Mouse (Mus musculus): ENCODE data around the gene Naaa. TPM values are rescaled to one million over a fixed set of nuclear protein-coding genes. Genes with fewer than 3 reads are reported as not detected.

Naaa gene
- polyA plus RNA-seq, 1 experiment from 2014 or later = 8.8 TPM

DNA sequence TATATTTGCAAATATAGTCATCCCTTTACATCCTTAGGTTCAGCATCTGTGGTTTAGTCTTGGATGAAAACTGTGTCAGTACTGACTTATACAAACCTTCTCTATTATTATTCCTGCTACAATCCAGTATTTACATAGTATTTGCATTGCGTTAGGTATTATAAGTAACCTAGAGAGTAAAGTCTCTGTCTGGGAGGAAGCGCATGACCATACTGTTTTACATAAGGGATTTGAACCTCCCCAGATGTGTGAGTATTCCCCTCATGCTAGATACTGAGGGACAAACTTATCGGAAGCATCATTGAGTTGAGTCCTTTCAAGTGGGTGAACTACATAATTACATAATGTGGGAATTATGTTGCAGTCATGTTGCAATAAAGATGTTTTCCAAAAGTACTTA lies 48.5 kb downstream of the Naaa start:
- Histone ChIP-seq H3K9ac (ENCODE audit: low read length) (no peak overlapping the region), H3K27me3 (replicated peaks; ENCODE audit: control insufficient read depth, insufficient read depth, low read length) (no peaks in the 10 kb centered on the region), H3K36me3 (ENCODE audit: control insufficient read depth, insufficient read depth, low read length) (no peaks in the 10 kb centered on the region), H3K4me1 (ENCODE audit: control insufficient read depth, insufficient read depth, low read length) (no peaks in the 10 kb centered on the region), H3K4me3 (ENCODE audit: low read depth, low read length) (no peak overlapping the region), H3K9me3 (replicated peaks; ENCODE audit: control insufficient read depth, low read length) (no peaks in the 10 kb centered on the region), H3K27ac (ENCODE audit: low read depth, low read length) (no peak overlapping the region), H3K4me2 (ENCODE audit: low read length) (no peak overlapping the region)
- ATAC-seq (no peak), DNase-seq (ENCODE audit: low spot score) (no peak)
- WGBS = 96% methylated on average over 3 of the region's 3 CpGs

DNA sequence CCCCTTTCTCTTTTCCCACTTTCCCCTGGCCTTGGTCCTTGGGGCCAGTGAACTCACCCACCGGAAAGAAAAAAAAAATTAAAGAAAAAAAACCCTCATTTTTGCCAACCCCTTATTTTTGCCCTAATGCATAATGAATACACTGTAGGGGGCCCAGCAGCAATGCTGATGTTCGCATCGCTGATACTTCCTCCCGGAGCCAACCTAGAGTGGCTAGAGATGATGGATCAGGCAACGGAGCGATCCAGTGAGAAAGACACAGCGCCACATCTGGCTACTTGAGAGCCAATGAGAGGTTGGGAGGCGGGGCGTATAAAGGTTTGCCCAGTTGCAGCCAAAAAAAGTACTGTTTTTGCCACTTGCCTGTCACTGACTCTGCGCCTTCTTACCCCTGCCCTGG lies 49.2 kb downstream of the Naaa start:
- no peaks in the 10 kb centered on the region for H3K9me3 ChIP-seq (replicated peaks; ENCODE audit: control insufficient read depth, low read length)
- H3K4me1 ChIP-seq (ENCODE audit: control insufficient read depth, insufficient read depth, low read length) = no peaks in the 10 kb centered on the region
- H3K27ac ChIP-seq (ENCODE audit: low read depth, low read length) = no peak overlapping the region
- H3K36me3 ChIP-seq (ENCODE audit: control insufficient read depth, insufficient read depth, low read length) = no peaks in the 10 kb centered on the region
- H3K4me3 ChIP-seq (ENCODE audit: low read depth, low read length) = no peak overlapping the region
- DNase-seq (ENCODE audit: low spot score) (no peak), ATAC-seq (no peak)
- no peak overlapping the region for H3K4me2 ChIP-seq (ENCODE audit: low read length)
- H3K27me3 ChIP-seq (replicated peaks; ENCODE audit: control insufficient read depth, insufficient read depth, low read length) = no peaks in the 10 kb centered on the region
- H3K9ac ChIP-seq (ENCODE audit: low read length) = no peak overlapping the region
- 29% methylated on average over 10 of the region's 10 CpGs for WGBS

- no peak for ATAC-seq
- no peaks in the 10 kb centered on the region for H3K27me3 ChIP-seq (replicated peaks; ENCODE audit: control insufficient read depth, insufficient read depth, low read length)
- DNase-seq (ENCODE audit: low spot score) = no peak
- H3K36me3 ChIP-seq (ENCODE audit: control insufficient read depth, insufficient read depth, low read length) = no peaks in the 10 kb centered on the region
- WGBS = 91% methylated on average over 7 of the region's 7 CpGs
- no peak overlapping the region for H3K27ac ChIP-seq (ENCODE audit: low read depth, low read length)
- H3K4me2 ChIP-seq (ENCODE audit: low read length) = no peak overlapping the region
- no peaks in the 10 kb centered on the region for H3K4me1 ChIP-seq (ENCODE audit: control insufficient read depth, insufficient read depth, low read length)
- no peak overlapping the region for H3K9ac ChIP-seq (ENCODE audit: low read length)
- H3K9me3 ChIP-seq (replicated peaks; ENCODE audit: control insufficient read depth, low read length) = no peaks in the 10 kb centered on the region
- H3K4me3 ChIP-seq (ENCODE audit: low read depth, low read length) = no peak overlapping the region
These were observed 50.2 kb downstream of the Naaa start for GRCm38 (mm10) chr5:92227782-92228181.

DNA sequence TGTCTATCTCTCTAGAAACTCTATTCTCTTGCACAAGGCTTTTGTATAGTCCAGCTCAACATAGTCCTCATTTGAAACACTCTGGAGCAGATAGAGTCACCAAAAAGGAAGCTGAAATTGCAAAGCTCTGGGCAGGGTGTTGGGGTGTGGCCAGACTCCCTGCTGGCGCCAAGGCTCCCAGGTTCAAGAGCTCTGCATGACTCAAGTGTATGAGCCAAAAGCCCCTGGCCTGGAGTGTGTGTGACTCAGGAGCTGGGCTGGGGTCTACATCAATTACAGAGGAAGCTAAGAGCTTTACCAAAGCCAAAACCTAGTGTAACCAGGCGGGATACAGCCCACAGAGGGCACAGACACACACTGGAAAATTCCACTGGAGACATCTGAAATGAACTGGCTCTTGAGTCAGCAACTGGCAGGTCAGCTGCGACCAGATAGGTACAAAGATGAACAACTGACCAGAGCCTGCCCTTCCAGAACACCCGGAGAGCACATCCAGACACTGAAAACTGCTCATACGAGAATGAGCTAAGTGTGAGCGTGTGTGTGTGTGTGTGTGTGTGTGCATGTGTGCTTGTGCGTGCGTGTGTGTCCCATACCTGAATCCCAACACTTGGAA lies 57.6 kb downstream of the Naaa start:
- H3K27ac ChIP-seq (ENCODE audit: low read depth, low read length) = no peak overlapping the region
- H3K27me3 ChIP-seq (replicated peaks; ENCODE audit: control insufficient read depth, insufficient read depth, low read length) = no peaks in the 10 kb centered on the region
- H3K36me3 ChIP-seq (ENCODE audit: control insufficient read depth, insufficient read depth, low read length) = no peaks in the 10 kb centered on the region
- no peak for ATAC-seq
- no peak overlapping the region for H3K4me3 ChIP-seq (ENCODE audit: low read depth, low read length)
- H3K4me2 ChIP-seq (ENCODE audit: low read length) = no peak overlapping the region
- DNase-seq (ENCODE audit: low spot score) = no peak
- no peaks in the 10 kb centered on the region for H3K9me3 ChIP-seq (replicated peaks; ENCODE audit: control insufficient read depth, low read length)
- H3K9ac ChIP-seq (ENCODE audit: low read length) = no peak overlapping the region
- H3K4me1 ChIP-seq (ENCODE audit: control insufficient read depth, insufficient read depth, low read length) = peaks cover 3% of the 10 kb centered on the region; the same call in 1 of the 2 replicates
- 92% methylated on average over 8 of the region's 8 CpGs for WGBS

GRCm38 (mm10) chr5:92219826-92220225 lies 58.1 kb downstream of the Naaa start:
- no peak for DNase-seq (ENCODE audit: low spot score)
- no peak overlapping the region for H3K27ac ChIP-seq (ENCODE audit: low read depth, low read length)

DNA sequence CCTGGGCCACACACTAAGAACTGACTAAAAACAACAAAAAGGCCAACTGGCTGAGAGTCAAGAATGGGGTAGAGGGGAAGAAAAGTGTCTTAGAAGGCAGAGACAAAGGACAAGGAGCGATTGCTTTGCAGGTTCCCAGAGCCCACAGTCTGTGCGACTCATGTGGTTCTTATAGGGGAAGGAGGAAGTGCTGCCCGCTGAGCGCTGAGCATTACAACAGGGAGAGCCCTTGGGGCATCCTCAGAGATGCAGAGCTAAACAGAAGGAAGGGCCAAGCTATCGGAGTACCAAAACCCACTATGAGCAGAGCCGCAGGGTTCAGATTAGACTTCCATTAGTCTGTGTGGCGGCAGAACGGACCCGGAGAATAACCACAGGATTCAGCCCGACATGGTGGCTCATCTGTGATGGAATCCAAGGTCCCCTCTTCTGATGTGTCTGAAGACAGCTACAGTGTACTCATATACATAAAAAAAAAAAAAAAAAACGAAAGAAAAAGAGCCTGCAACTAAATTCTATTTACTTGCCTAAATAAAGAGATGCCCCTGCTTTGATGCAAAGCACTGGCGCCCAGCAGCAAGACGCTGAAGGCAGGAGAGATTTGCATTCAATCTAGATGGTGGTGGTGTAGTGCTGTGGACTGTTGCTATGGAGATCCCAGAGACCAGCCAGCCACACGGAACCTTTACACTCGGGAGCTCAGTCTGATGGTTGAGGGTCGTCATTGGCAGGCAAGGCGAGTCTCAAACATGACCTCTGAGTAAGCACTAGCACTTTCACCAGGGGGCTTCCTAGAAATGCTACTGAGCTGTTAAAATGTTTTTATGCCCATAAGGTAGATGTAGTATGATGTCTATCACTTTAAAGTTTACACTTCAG lies 58.8 kb downstream of the Naaa start:
- Histone ChIP-seq H3K4me1 (ENCODE audit: control insufficient read depth, insufficient read depth, low read length) (peaks cover 3% of the 10 kb centered on the region; the same call in 1 of the 2 replicates), H3K27me3 (replicated peaks; ENCODE audit: control insufficient read depth, insufficient read depth, low read length) (no peaks in the 10 kb centered on the region), H3K4me2 (ENCODE audit: low read length) (peak overlapping the region; percentile 14; the same call in 1 of the 2 replicates), H3K36me3 (ENCODE audit: control insufficient read depth, insufficient read depth, low read length) (no peaks in the 10 kb centered on the region), H3K27ac (ENCODE audit: low read depth, low read length) (no peak overlapping the region), H3K9me3 (replicated peaks; ENCODE audit: control insufficient read depth, low read length) (no peaks in the 10 kb centered on the region), H3K9ac (ENCODE audit: low read length) (no peak overlapping the region), H3K4me3 (ENCODE audit: low read depth, low read length) (no peak overlapping the region)
- DNase-seq (ENCODE audit: low spot score) = peak; percentile 39
- WGBS = 36% methylated on average over 17 of the region's 17 CpGs
- peak; percentile 78 for ATAC-seq

More at GRCm38 (mm10) chr5:92219826-92220225, 58.1 kb downstream of the Naaa start:
- Histone ChIP-seq H3K4me1 (ENCODE audit: control insufficient read depth, insufficient read depth, low read length) (peaks cover 3% of the 10 kb centered on the region; the same call in 1 of the 2 replicates), H3K4me3 (ENCODE audit: low read depth, low read length) (no peak overlapping the region), H3K9ac (ENCODE audit: low read length) (no peak overlapping the region), H3K4me2 (ENCODE audit: low read length) (no peak overlapping the region), H3K36me3 (ENCODE audit: control insufficient read depth, insufficient read depth, low read length) (no peaks in the 10 kb centered on the region), H3K9me3 (replicated peaks; ENCODE audit: control insufficient read depth, low read length) (no peaks in the 10 kb centered on the region), H3K27me3 (replicated peaks; ENCODE audit: control insufficient read depth, insufficient read depth, low read length) (no peaks in the 10 kb centered on the region)
- no peak for ATAC-seq
- 61% methylated on average over 6 of the region's 6 CpGs for WGBS

DNA sequence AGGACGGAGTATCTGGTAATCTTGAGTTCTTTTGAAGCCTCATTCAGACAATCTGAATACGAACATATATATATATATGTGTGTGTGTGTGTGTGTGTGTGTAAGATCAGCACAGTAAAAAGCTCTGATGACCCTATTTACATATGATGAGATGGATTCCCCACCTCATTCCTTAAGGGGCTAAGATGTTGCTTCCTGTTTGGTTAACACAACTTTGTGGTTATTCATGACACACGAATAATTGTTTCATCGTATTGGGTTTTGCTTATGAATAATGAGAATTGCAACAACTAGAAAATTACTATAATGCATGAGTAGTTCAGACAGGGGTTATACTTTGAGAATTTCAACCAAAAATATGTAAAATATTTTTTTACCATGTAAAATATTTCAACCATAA lies 62.7 kb downstream of the Naaa start, which contains the start of gene U90926:
Gene U90926 (minus strand): TSS at position 101 of the 400 bp plus-strand sequence.
- Histone ChIP-seq H3K4me3 (ENCODE audit: low read depth, low read length) (no peak within 1 kb of the TSS), H3K36me3 (ENCODE audit: control insufficient read depth, insufficient read depth, low read length) (no peaks in the 10 kb centered on the region), H3K4me2 (ENCODE audit: low read length) (no peak within 1 kb of the TSS), H3K4me1 (ENCODE audit: control insufficient read depth, insufficient read depth, low read length) (peaks cover 3% of the 10 kb centered on the region; the same call in 1 of the 2 replicates), H3K27ac (ENCODE audit: low read depth, low read length) (no peak within 1 kb of the TSS), H3K9ac (ENCODE audit: low read length) (no peak within 1 kb of the TSS), H3K9me3 (replicated peaks; ENCODE audit: control insufficient read depth, low read length) (no peaks in the 10 kb centered on the region), H3K27me3 (replicated peaks; ENCODE audit: control insufficient read depth, insufficient read depth, low read length) (no peaks in the 10 kb centered on the region)
- WGBS = 97% methylated on average over 4 of the region's 4 CpGs
- ATAC-seq (no peak), DNase-seq (ENCODE audit: low spot score) (no peak)

DNA sequence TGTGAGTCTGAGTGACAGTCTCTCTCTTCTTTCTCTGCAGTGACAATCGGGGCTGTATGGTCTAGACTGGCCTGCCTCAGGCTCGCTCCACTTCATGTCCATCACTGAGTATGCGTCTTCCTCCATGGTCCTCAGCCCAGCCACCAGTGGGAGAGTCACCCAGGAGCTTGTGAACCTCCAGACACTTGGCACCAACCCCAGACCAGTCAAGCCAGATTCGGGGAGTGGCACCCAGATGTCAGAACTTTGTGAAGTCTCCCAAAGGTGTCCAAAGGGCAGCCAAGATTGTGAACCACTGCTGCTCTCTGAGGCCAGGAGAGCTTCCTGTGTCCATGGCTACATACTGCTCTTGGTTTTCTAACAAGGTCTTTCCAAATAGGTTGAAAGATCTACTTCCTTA lies 65.7 kb downstream of the Naaa start:
- Histone ChIP-seq H3K9ac (ENCODE audit: low read length) (no peak overlapping the region), H3K9me3 (replicated peaks; ENCODE audit: control insufficient read depth, low read length) (no peaks in the 10 kb centered on the region), H3K27ac (ENCODE audit: low read depth, low read length) (no peak overlapping the region), H3K4me2 (ENCODE audit: low read length) (no peak overlapping the region), H3K27me3 (replicated peaks; ENCODE audit: control insufficient read depth, insufficient read depth, low read length) (no peaks in the 10 kb centered on the region), H3K36me3 (ENCODE audit: control insufficient read depth, insufficient read depth, low read length) (no peaks in the 10 kb centered on the region), H3K4me1 (ENCODE audit: control insufficient read depth, insufficient read depth, low read length) (no peaks in the 10 kb centered on the region), H3K4me3 (ENCODE audit: low read depth, low read length) (no peak overlapping the region)
- no peak for ATAC-seq
- 89% methylated on average over 4 of the region's 4 CpGs for WGBS
- no peak for DNase-seq (ENCODE audit: low spot score)

DNA sequence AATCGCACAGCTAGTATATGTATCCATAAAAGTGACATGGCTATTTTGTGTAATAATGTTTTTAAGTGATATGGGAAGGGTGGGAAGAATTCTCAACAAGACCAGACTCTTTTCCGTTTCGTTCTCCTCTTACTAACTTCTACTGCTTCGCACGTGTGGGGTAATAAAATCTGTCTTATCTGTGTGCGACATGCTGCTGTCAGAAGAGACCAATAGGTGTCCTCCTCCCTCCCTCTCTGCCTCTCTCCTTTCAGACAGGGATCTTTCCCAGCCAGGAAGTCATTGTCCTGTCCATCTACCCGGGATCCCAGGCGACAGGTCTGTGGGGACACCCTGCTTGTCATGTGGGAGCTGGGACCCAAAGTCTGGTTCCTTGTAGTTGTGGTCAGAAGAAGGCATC lies 67.8 kb downstream of the Naaa start:
- Histone ChIP-seq H3K9ac (ENCODE audit: low read length) (no peak overlapping the region), H3K27ac (ENCODE audit: low read depth, low read length) (no peak overlapping the region), H3K9me3 (replicated peaks; ENCODE audit: control insufficient read depth, low read length) (no peaks in the 10 kb centered on the region), H3K36me3 (ENCODE audit: control insufficient read depth, insufficient read depth, low read length) (peaks cover 5% of the 10 kb centered on the region; the same call in 1 of the 2 replicates), H3K4me2 (ENCODE audit: low read length) (no peak overlapping the region), H3K4me3 (ENCODE audit: low read depth, low read length) (no peak overlapping the region), H3K4me1 (ENCODE audit: control insufficient read depth, insufficient read depth, low read length) (no peaks in the 10 kb centered on the region), H3K27me3 (replicated peaks; ENCODE audit: control insufficient read depth, insufficient read depth, low read length) (no peaks in the 10 kb centered on the region)
- whole genome bisulfite sequencing = 77% methylated on average over 8 of the region's 8 CpGs
- no peak for ATAC-seq
- no peak for DNase-seq (ENCODE audit: low spot score)

All from forebrain, embryonic 14.5 days (tissue).